In the genomic region with DNA sequence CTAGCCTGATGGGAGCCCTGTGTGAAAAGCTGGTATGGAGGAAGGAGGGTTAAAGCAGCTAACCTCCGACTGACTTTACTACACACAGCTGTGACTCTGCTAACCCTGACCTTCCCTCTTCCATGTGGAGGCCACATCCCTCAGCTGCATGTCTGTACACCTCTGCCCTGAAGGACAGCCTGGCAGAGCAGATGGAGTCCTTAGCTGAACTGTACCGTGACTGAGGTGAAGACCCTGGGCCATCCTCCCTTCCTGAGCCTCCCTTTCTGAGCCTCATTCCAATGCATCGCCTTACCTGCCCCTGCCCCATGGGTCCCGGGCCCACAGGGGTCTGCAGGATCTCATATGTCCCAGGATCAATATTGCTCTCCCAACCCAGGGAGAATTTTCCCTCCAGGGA, we compare ENCODE assay signal across 24 mouse cellular contexts. TPM values are rescaled to one million over a fixed set of nuclear protein-coding genes. Genes with fewer than 3 reads are reported as not detected.
DNase-seq lines count a peak whose midpoint lies in the region; ATAC-seq and TF ChIP-seq lines count a peak whose summit lies in the region.
"Had no signal": no experiment of that assay in that cellular context is flagged by ENCODE, and none has a peak within 500 bp of the region (broad histone marks: within the 10 kb centered on the region; RNA-seq: fewer than 3 reads in every experiment).

No protein-coding gene starts in this region.

- H3K36me3 ChIP-seq in hindbrain, embryonic 11.5 days (ENCODE audit: control insufficient read depth, insufficient read depth, low read length) = no peaks in the 10 kb centered on the region
- no peaks in the 10 kb centered on the region for H3K36me3 ChIP-seq in hindbrain, embryonic 16.5 days (ENCODE audit: control insufficient read depth, insufficient read depth, low read length)
- no peaks in the 10 kb centered on the region for H3K36me3 ChIP-seq in midbrain, embryonic 12.5 days
- H3K36me3 ChIP-seq in midbrain, postnatal 0 days (ENCODE audit: insufficient read depth, low read length) = no peaks in the 10 kb centered on the region
- H3K36me3 ChIP-seq in hindbrain, embryonic 13.5 days = no peaks in the 10 kb centered on the region
- no peaks in the 10 kb centered on the region for H3K36me3 ChIP-seq in limb, embryonic 10.5 days
- H3K36me3 ChIP-seq: lung, embryonic 15.5 days had no signal

- no peak for DNase-seq in hindbrain, embryonic 11.5 days (ENCODE audit: low spot score)
- DNase-seq in midbrain, postnatal 0 days (ENCODE audit: low spot score) = no peak
- DNase-seq in limb, embryonic 10.5 days (ENCODE audit: low spot score) = no peak
- DNase-seq: adrenal gland, postnatal 25 days; cerebellum, adult 18-20 months; cerebellum, postnatal 25 days; embryo, embryonic 11 days; gastrocnemius, postnatal 25 days; heart, adult 2 months; right cerebral cortex, postnatal 25 days; thymus, postnatal 36 days had no signal

- ATAC-seq in hindbrain, embryonic 11.5 days (ENCODE audit: low FRiP score) = no peak
- ATAC-seq in hindbrain, embryonic 16.5 days = no peak
- no peak for ATAC-seq in midbrain, embryonic 12.5 days (ENCODE audit: low FRiP score, low read depth)
- ATAC-seq in midbrain, postnatal 0 days (ENCODE audit: low FRiP score) = no peak
- no peak for ATAC-seq in hindbrain, embryonic 13.5 days (ENCODE audit: low FRiP score)
- ATAC-seq in cerebellum, adult (ENCODE audit: insufficient number of reproducible peaks, low FRiP score, low TSS enrichment) = no peak
- ATAC-seq: intestine, postnatal 0 days had no signal

- 0 out of 2 replicates have a peak overlapping the region, but pooled peaks have one; percentile 2 for H3K27ac ChIP-seq in hindbrain, embryonic 11.5 days (ENCODE audit: low read depth, low read length)
- no peak overlapping the region; the same call in 1 of the 2 replicates for H3K27ac ChIP-seq in hindbrain, embryonic 16.5 days (ENCODE audit: low read depth, low read length)
- peak overlapping the region; percentile 50; the same call in 1 of the 2 replicates for H3K27ac ChIP-seq in midbrain, embryonic 12.5 days (replicated peaks)
- no peak overlapping the region for H3K27ac ChIP-seq in midbrain, postnatal 0 days (ENCODE audit: low read depth, low read length)
- H3K27ac ChIP-seq in hindbrain, embryonic 13.5 days = peak overlapping the region; percentile 82
- H3K27ac ChIP-seq in limb, embryonic 10.5 days = no peak overlapping the region
- H3K27ac ChIP-seq: heart, adult 2 months; liver, embryonic 14.5 days; lung, embryonic 15.5 days; macrophage had no signal

- no peak overlapping the region for H3K9ac ChIP-seq in hindbrain, embryonic 11.5 days (ENCODE audit: low read depth, low read length)
- H3K9ac ChIP-seq in hindbrain, embryonic 16.5 days (ENCODE audit: low read depth, low read length) = no peak overlapping the region
- H3K9ac ChIP-seq in midbrain, embryonic 12.5 days (replicated peaks) = no peak overlapping the region
- H3K9ac ChIP-seq in midbrain, postnatal 0 days (replicated peaks; ENCODE audit: low read length, poor library complexity, severe bottlenecking) = no peak overlapping the region; the same call in 1 of the 2 replicates
- no peak overlapping the region for H3K9ac ChIP-seq in hindbrain, embryonic 13.5 days
- H3K9ac ChIP-seq: liver, embryonic 14.5 days; lung, embryonic 15.5 days had no signal

- no peak for TF ChIP-seq CTCF in midbrain, postnatal 0 days (IDR thresholded peaks at IDR 0.05)

- H3K4me3 ChIP-seq in hindbrain, embryonic 11.5 days (ENCODE audit: low read depth, low read length) = no peak overlapping the region
- H3K4me3 ChIP-seq in hindbrain, embryonic 16.5 days (ENCODE audit: low read length) = no peak overlapping the region
- no peak overlapping the region for H3K4me3 ChIP-seq in midbrain, embryonic 12.5 days
- no peak overlapping the region for H3K4me3 ChIP-seq in midbrain, postnatal 0 days (ENCODE audit: low read depth, low read length)
- H3K4me3 ChIP-seq in hindbrain, embryonic 13.5 days = no peak overlapping the region
- no peak overlapping the region for H3K4me3 ChIP-seq in limb, embryonic 10.5 days
- H3K4me3 ChIP-seq: heart, adult 2 months; lung, embryonic 15.5 days had no signal

- H3K9me3 ChIP-seq in hindbrain, embryonic 11.5 days (ENCODE audit: control insufficient read depth, low read length) = no peaks in the 10 kb centered on the region
- no peaks in the 10 kb centered on the region for H3K9me3 ChIP-seq in hindbrain, embryonic 16.5 days (ENCODE audit: control insufficient read depth, low read length)
- no peaks in the 10 kb centered on the region for H3K9me3 ChIP-seq in midbrain, embryonic 12.5 days
- no peaks in the 10 kb centered on the region for H3K9me3 ChIP-seq in midbrain, postnatal 0 days (ENCODE audit: low read length)
- no peaks in the 10 kb centered on the region for H3K9me3 ChIP-seq in hindbrain, embryonic 13.5 days
- H3K9me3 ChIP-seq in limb, embryonic 10.5 days (replicated peaks) = no peaks in the 10 kb centered on the region
- H3K9me3 ChIP-seq: lung, embryonic 15.5 days had no signal

- WGBS in hindbrain, embryonic 11.5 days = 55% methylated on average over 4 of the region's 4 CpGs
- WGBS in hindbrain, embryonic 16.5 days = 50% methylated on average over 4 of the region's 4 CpGs
- WGBS in midbrain, embryonic 12.5 days = 56% methylated on average over 4 of the region's 4 CpGs
- 55% methylated on average over 4 of the region's 4 CpGs for WGBS in midbrain, postnatal 0 days
- WGBS in hindbrain, embryonic 13.5 days = 63% methylated on average over 4 of the region's 4 CpGs
- 73% methylated on average over 4 of the region's 4 CpGs for WGBS in limb, embryonic 10.5 days

- H3K4me1 ChIP-seq in hindbrain, embryonic 11.5 days (replicated peaks; ENCODE audit: control insufficient read depth, insufficient read depth, low read length) = peaks cover 2% of the 10 kb centered on the region; the same call in 1 of the 2 replicates
- peaks cover 13% of the 10 kb centered on the region for H3K4me1 ChIP-seq in hindbrain, embryonic 16.5 days (ENCODE audit: control insufficient read depth, insufficient read depth, low read depth, low read length)
- peaks cover 46% of the 10 kb centered on the region for H3K4me1 ChIP-seq in midbrain, embryonic 12.5 days
- H3K4me1 ChIP-seq in midbrain, postnatal 0 days (ENCODE audit: insufficient read depth, low read length) = peaks cover 6% of the 10 kb centered on the region; the same call in 1 of the 2 replicates
- H3K4me1 ChIP-seq in hindbrain, embryonic 13.5 days (replicated peaks) = peaks cover 56% of the 10 kb centered on the region
- peaks cover 16% of the 10 kb centered on the region for H3K4me1 ChIP-seq in limb, embryonic 10.5 days
- H3K4me1 ChIP-seq: lung, embryonic 15.5 days had no signal

- H3K4me2 ChIP-seq in hindbrain, embryonic 11.5 days (replicated peaks; ENCODE audit: low read depth, low read length) = no peak overlapping the region
- no peak overlapping the region for H3K4me2 ChIP-seq in hindbrain, embryonic 16.5 days (ENCODE audit: low read length)
- H3K4me2 ChIP-seq in midbrain, embryonic 12.5 days (replicated peaks) = no peak overlapping the region
- no peak overlapping the region for H3K4me2 ChIP-seq in midbrain, postnatal 0 days (ENCODE audit: low read depth, low read length, poor library complexity, severe bottlenecking)
- no peak overlapping the region for H3K4me2 ChIP-seq in hindbrain, embryonic 13.5 days
- H3K4me2 ChIP-seq: lung, embryonic 15.5 days had no signal

- H3K27me3 ChIP-seq in hindbrain, embryonic 11.5 days (ENCODE audit: control insufficient read depth, insufficient read depth, low read length) = no peaks in the 10 kb centered on the region; the same call in 1 of the 2 replicates
- 0 out of 2 replicates have a peak, but pooled peaks cover 2% of the 10 kb centered on the region for H3K27me3 ChIP-seq in hindbrain, embryonic 16.5 days (replicated peaks; ENCODE audit: control insufficient read depth, insufficient read depth, low read length)
- peaks cover 60% of the 10 kb centered on the region for H3K27me3 ChIP-seq in midbrain, embryonic 12.5 days
- no peaks in the 10 kb centered on the region for H3K27me3 ChIP-seq in midbrain, postnatal 0 days (ENCODE audit: insufficient read depth, low read length)
- no peaks in the 10 kb centered on the region; the same call in 1 of the 2 replicates for H3K27me3 ChIP-seq in hindbrain, embryonic 13.5 days
- H3K27me3 ChIP-seq in limb, embryonic 10.5 days (ENCODE audit: low read depth, poor library complexity, severe bottlenecking) = peaks cover 57% of the 10 kb centered on the region

RNA-seq across cellular contexts. Expression of gene Ntsr1, which starts 14.9 kb away (rescaled TPM):
- 0.15 and 0.31 TPM in 2 replicates for polyA plus RNA-seq in hindbrain, embryonic 11.5 days (2014; fragmentation: Nextera tagmentation; extraction: Ambion mirVana)
- 3.6 and 4.1 TPM in 2 replicates for polyA plus RNA-seq in hindbrain, embryonic 16.5 days (2015; fragmentation: Nextera tagmentation; extraction: Ambion mirVana)
- polyA plus RNA-seq in midbrain, embryonic 12.5 days (2016; fragmentation: Nextera tagmentation; extraction: Ambion mirVana) = 0.15 and 0.29 TPM in 2 replicates
- 12.6 and 15.2 TPM in 2 replicates for total RNA-seq in midbrain, postnatal 0 days (2014; rRNA removed)
- polyA plus RNA-seq in midbrain, postnatal 0 days (2015; fragmentation: Nextera tagmentation; extraction: Ambion mirVana) = 4.1 and 4.7 TPM in 2 replicates
- polyA plus RNA-seq in hindbrain, embryonic 13.5 days (2015; fragmentation: Nextera tagmentation; extraction: Ambion mirVana) = 0.82 and 1.2 TPM in 2 replicates
- polyA plus RNA-seq in limb, embryonic 10.5 days (2016; fragmentation: Nextera tagmentation; extraction: Ambion mirVana) = 0.11 and 0.28 TPM in 2 replicates
- total RNA-seq: adrenal gland, postnatal 25 days; CH12.LX; gastrocnemius, postnatal 25 days; heart, adult 2 months; hematopoietic stem cell, adult 5-6 weeks; MEL; neutrophil, adult 5-6 weeks had no signal
- polyA plus RNA-seq: heart, adult 2 months; macrophage; spleen, adult 2 months had no signal

RNA-seq across cellular contexts. Expression of gene Slco4a1, which starts 28.8 kb away (rescaled TPM):
- 3.3 and 3.9 TPM in 2 replicates for polyA plus RNA-seq in hindbrain, embryonic 11.5 days (2014; fragmentation: Nextera tagmentation; extraction: Ambion mirVana)
- 2.7 and 3.0 TPM in 2 replicates for polyA plus RNA-seq in hindbrain, embryonic 16.5 days (2015; fragmentation: Nextera tagmentation; extraction: Ambion mirVana)
- 3.5 and 4.1 TPM in 2 replicates for polyA plus RNA-seq in midbrain, embryonic 12.5 days (2016; fragmentation: Nextera tagmentation; extraction: Ambion mirVana)
- 1.5 and 5.1 TPM in 2 replicates for total RNA-seq in midbrain, postnatal 0 days (2014; rRNA removed)
- polyA plus RNA-seq in midbrain, postnatal 0 days (2015; fragmentation: Nextera tagmentation; extraction: Ambion mirVana) = 2.5 and 2.8 TPM in 2 replicates
- polyA plus RNA-seq in hindbrain, embryonic 13.5 days (2015; fragmentation: Nextera tagmentation; extraction: Ambion mirVana) = 1.9 and 2.2 TPM in 2 replicates
- 0.41 and 1.8 TPM in 2 replicates for polyA plus RNA-seq in limb, embryonic 10.5 days (2016; fragmentation: Nextera tagmentation; extraction: Ambion mirVana)
- total RNA-seq: gastrocnemius, postnatal 25 days; heart, adult 2 months; MEL had no signal

Comparison
In these comparisons a context has a peak if more than half of its experiments do, and no peak if none do; other contexts are left out.
1. H3K27ac ChIP-seq: peak in hindbrain, embryonic 11.5 days (single experiment), midbrain, embryonic 12.5 days (single experiment) and hindbrain, embryonic 13.5 days (single experiment); none in hindbrain, embryonic 16.5 days (single experiment), midbrain, postnatal 0 days (single experiment) and limb, embryonic 10.5 days (single experiment).